Mouse (Mus musculus) brown adipose tissue, adult 24 weeks (tissue): ENCODE data around the gene Olfr1309. TPM values are rescaled to one million over a fixed set of nuclear protein-coding genes. Genes with fewer than 3 reads are reported as not detected.
"Not testable (repeated sequence)": the region's sequence is repeated elsewhere in the genome, so short reads cannot be mapped to it uniquely, and the experiment has no call there.

Experiments
- H3K27ac ChIP-seq: fragments of 200-500 bp; replicated peaks from 2 replicates; pipeline ENCODE4 v1.5.1; 2012; ENCODE audit warnings: low read depth, mild to moderate bottlenecking, low read length
- H3K4me1 ChIP-seq: fragments of 200-500 bp; 2 replicates; pipeline ENCODE4 v1.6.1; 2012; ENCODE audit warnings: low read length, mixed read lengths; ENCODE audit not compliant: control insufficient read depth, insufficient read depth, insufficient read length
- H3K4me3 ChIP-seq: fragments of 200-500 bp; 2 replicates; pipeline ENCODE4 v1.5.1; 2012; ENCODE audit warnings: low read depth, mild to moderate bottlenecking, low read length, moderate library complexity; ENCODE audit not compliant: insufficient read depth
- polyA plus RNA-seq: library from polyadenylated mRNA; stranded (reverse); fragments of >200 nt; gene quantifications from 2 replicates; pipeline ENCODE4 v1.2.4, GENCODE M21; 2012; ENCODE audit not compliant: missing spikeins, insufficient read depth, insufficient read length

The Olfr1309 gene
- not detected in 2 replicates for polyA plus RNA-seq

- Histone ChIP-seq H3K4me1 (no peaks in the 10 kb centered on the region), H3K4me3 (no peak within 1 kb of the TSS)
Measured at GRCm38 (mm10) chr2:111990181-111990580, at the start of gene Olfr1309. Gene Olfr1309 (minus strand): TSS chr2:111990281.

GRCm38 (mm10) chr2:112026971-112027370 is 36.9 kb upstream of the Olfr1309 start:
- not testable (repeated sequence) for H3K4me3 ChIP-seq, H3K4me1 ChIP-seq, H3K27ac ChIP-seq

More at GRCm38 (mm10) chr2:111990181-111990580, at the start of gene Olfr1309:
- no peak within 1 kb of the TSS for H3K27ac ChIP-seq

GRCm38 (mm10) chr2:112024312-112024711 is 34.2 kb upstream of the Olfr1309 start, which contains the start of gene Olfr1311:
Gene Olfr1311 (minus strand): TSS chr2:112024412.
- Histone ChIP-seq H3K27ac (no peak within 1 kb of the TSS), H3K4me1 (no peaks in the 10 kb centered on the region), H3K4me3 (no peak within 1 kb of the TSS)

GRCm38 (mm10) chr2:112014900-112015299 is 24.8 kb upstream of the Olfr1309 start:
- Histone ChIP-seq H3K4me1 (no peaks in the 10 kb centered on the region), H3K27ac (no peak overlapping the region), H3K4me3 (no peak overlapping the region)

- Histone ChIP-seq H3K27ac (no peak within 1 kb of the TSS), H3K4me1 (no peaks in the 10 kb centered on the region), H3K4me3 (no peak within 1 kb of the TSS)
Measured at GRCm38 (mm10) chr2:112012608-112013007, 22.5 kb upstream of the Olfr1309 start, which contains the start of gene Olfr1310. Gene Olfr1310 (minus strand): TSS chr2:112012708.

- Histone ChIP-seq H3K4me3 (no peak within 1 kb of the TSS), H3K4me1 (no peaks in the 10 kb centered on the region), H3K27ac (no peak within 1 kb of the TSS)
Measured at GRCm38 (mm10) chr2:111964844-111965243, 25.2 kb downstream of the Olfr1309 start, which contains the start of gene Olfr1308. Gene Olfr1308 (minus strand): TSS chr2:111964944.

GRCm38 (mm10) chr2:111949340-111949739 is 40.7 kb downstream of the Olfr1309 start, which contains the start of gene Olfr1307:
Gene Olfr1307 (minus strand): TSS chr2:111949440.
- no peaks in the 10 kb centered on the region for H3K4me1 ChIP-seq
- no peak within 1 kb of the TSS for H3K27ac ChIP-seq
- no peak within 1 kb of the TSS for H3K4me3 ChIP-seq

Other genes starting within 250 kb of the Olfr1309 start
- gene Olfr1301, start 239.3 kb downstream of the Olfr1309 start, polyA plus RNA-seq, result not detected in 2 replicates
- gene Olfr1302, start 212.9 kb downstream of the Olfr1309 start, polyA plus RNA-seq, result not detected in 2 replicates
- gene Olfr1303, start 169.9 kb downstream of the Olfr1309 start, polyA plus RNA-seq, result not detected in 2 replicates
- not detected in 2 replicates for gene Olfr1305, start 113.1 kb downstream of the Olfr1309 start, polyA plus RNA-seq
- not detected in 2 replicates for gene Olfr1306, start 74.0 kb downstream of the Olfr1309 start, polyA plus RNA-seq
- gene Olfr1307, start 40.8 kb downstream of the Olfr1309 start, polyA plus RNA-seq, result not detected in 2 replicates
- not detected in 2 replicates for gene Olfr1308, start 25.3 kb downstream of the Olfr1309 start, polyA plus RNA-seq
- not detected in 2 replicates for gene Olfr1310, start 22.4 kb upstream of the Olfr1309 start, polyA plus RNA-seq
- gene Olfr1311, start 34.1 kb upstream of the Olfr1309 start, polyA plus RNA-seq, result not detected in 2 replicates
- not detected in 2 replicates for gene Olfr1312, start 60.0 kb upstream of the Olfr1309 start, polyA plus RNA-seq
- gene Olfr1313, start 87.6 kb upstream of the Olfr1309 start, polyA plus RNA-seq, result not detected in 2 replicates
- gene Olfr1314, start 106.5 kb upstream of the Olfr1309 start, polyA plus RNA-seq, result not detected in 2 replicates
- gene Olfr1315-ps1, start 125.2 kb upstream of the Olfr1309 start, polyA plus RNA-seq, result not detected in 2 replicates
- not detected in 2 replicates for gene Olfr1316, start 144.7 kb upstream of the Olfr1309 start, polyA plus RNA-seq
- not detected in 2 replicates for gene Olfr1317, start 150.0 kb upstream of the Olfr1309 start, polyA plus RNA-seq
- gene Olfr1318, start 163.9 kb upstream of the Olfr1309 start, polyA plus RNA-seq, result not detected in 2 replicates
- 1.3 and 2.0 TPM in 2 replicates for gene Lpcat4, start 249.2 kb upstream of the Olfr1309 start, polyA plus RNA-seq